Mouse (Mus musculus): ENCODE results near the gene Zfp276. TPM values are rescaled to one million over a fixed set of nuclear protein-coding genes. Genes with fewer than 3 reads are reported as not detected.
A peak's percentile ranks its signal among the peaks of the same experiment; 100 is the strongest.
"Not testable (repeated sequence)": the region's sequence is repeated elsewhere in the genome, so short reads cannot be mapped to it uniquely, and the experiment has no call there.

Zfp276 gene
- polyA plus RNA-seq (2015; fragmentation: Nextera tagmentation; extraction: Ambion mirVana): 8.0 and 9.2 TPM in 2 replicates

DNA sequence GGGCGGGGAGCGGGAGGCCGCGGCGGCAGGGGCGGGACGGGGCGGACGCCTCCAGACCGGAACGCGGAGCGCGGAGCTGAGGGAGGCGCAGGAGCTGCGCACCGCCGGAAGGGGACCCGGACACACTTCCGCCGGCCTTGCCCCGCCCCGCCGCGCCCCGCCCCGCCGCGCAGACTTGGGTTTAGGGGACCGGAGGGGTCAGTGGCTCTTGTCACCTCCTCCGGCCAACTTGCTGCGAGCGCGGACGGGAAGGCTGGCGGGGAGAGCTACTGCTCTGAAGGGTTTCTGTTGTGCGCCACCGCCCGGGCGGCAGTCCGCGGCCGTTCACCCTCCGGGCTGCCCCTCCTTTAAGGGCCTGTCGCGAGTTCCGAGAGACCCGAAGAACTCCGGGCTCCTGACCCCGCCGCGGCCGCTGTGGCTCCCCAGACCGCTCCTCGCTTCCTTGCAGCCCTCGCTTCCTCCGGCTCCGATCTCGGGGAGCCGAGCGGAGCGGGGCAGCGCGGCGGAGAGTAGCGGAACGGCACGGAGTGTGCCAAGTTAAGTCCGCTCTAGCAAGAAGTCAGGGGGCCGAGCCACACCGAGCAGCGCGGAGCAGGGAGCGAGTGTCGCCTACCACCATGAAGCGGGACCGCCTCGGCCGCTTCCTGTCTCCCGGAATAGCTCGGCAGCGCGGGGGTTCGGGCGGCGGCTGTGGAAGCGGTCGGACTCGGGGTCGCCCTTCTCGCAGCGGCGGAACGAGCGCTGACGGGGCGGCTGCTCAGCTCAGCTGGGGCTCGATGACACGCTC, at the start of gene Zfp276, which contains the start of gene Vps9d1:
TSS of gene Zfp276 (plus strand) at position 97 of the 787 bp plus-strand sequence.
TSS of gene Vps9d1 (minus strand) at position 250 of the 787 bp plus-strand sequence.
- WGBS (ENCODE audit: insufficient replicate concordance): under 1% methylated on average over 99 of the region's 99 CpGs
- Histone ChIP-seq H3K9me3 (replicated peaks) (no peaks in the 10 kb centered on the region), H3K4me3 (replicated peaks) (peak within 1 kb of the TSS; percentile 98), H3K4me1 (replicated peaks) (peaks cover 40% of the 10 kb centered on the region), H3K36me3 (replicated peaks) (peaks cover 45% of the 10 kb centered on the region), H3K4me2 (peak within 1 kb of the TSS; percentile 97), H3K9ac (peak within 1 kb of the TSS; percentile 94), H3K27me3 (no peaks in the 10 kb centered on the region), H3K27ac (replicated peaks) (peak within 1 kb of the TSS; percentile 88)
- peak; percentile 96 for ATAC-seq (ENCODE audit: insufficient read depth)

- no peak for ATAC-seq (ENCODE audit: insufficient read depth)
- Histone ChIP-seq H3K27me3 (peaks cover 8% of the 10 kb centered on the region; the same call in 1 of the 2 replicates), H3K9ac (peak overlapping the region; percentile 90), H3K9me3 (replicated peaks) (no peaks in the 10 kb centered on the region), H3K27ac (replicated peaks) (peak overlapping the region; percentile 78), H3K4me3 (replicated peaks) (peak overlapping the region; percentile 81), H3K4me1 (replicated peaks) (peaks cover 29% of the 10 kb centered on the region), H3K4me2 (peak overlapping the region; percentile 91), H3K36me3 (replicated peaks) (peaks cover 34% of the 10 kb centered on the region)
- 18% methylated on average over 10 of the region's 10 CpGs for WGBS (ENCODE audit: insufficient replicate concordance)
These were observed 42.1 kb upstream of the Zfp276 start for GRCm38 (mm10) chr8:123211876-123212275.

- Histone ChIP-seq H3K27ac (replicated peaks) (peak within 1 kb of the TSS; percentile 78), H3K4me3 (replicated peaks) (peak within 1 kb of the TSS; percentile 81), H3K4me2 (peak within 1 kb of the TSS; percentile 91), H3K27me3 (peaks cover 8% of the 10 kb centered on the region; the same call in 1 of the 2 replicates), H3K9me3 (replicated peaks) (no peaks in the 10 kb centered on the region), H3K9ac (peak within 1 kb of the TSS; percentile 90), H3K36me3 (replicated peaks) (peaks cover 28% of the 10 kb centered on the region), H3K4me1 (replicated peaks) (peaks cover 29% of the 10 kb centered on the region)
- WGBS (ENCODE audit: insufficient replicate concordance): 1% methylated on average over 74 of the region's 76 CpGs
- ATAC-seq (ENCODE audit: insufficient read depth): peak; percentile 91
These were observed 41.5 kb upstream of the Zfp276 start, which contains the start of the genes Chmp1a and Spata33 for GRCm38 (mm10) chr8:123212321-123213117. Gene Chmp1a (minus strand): TSS chr8:123212763. Gene Spata33 (plus strand): TSS chr8:123212832.

DNA sequence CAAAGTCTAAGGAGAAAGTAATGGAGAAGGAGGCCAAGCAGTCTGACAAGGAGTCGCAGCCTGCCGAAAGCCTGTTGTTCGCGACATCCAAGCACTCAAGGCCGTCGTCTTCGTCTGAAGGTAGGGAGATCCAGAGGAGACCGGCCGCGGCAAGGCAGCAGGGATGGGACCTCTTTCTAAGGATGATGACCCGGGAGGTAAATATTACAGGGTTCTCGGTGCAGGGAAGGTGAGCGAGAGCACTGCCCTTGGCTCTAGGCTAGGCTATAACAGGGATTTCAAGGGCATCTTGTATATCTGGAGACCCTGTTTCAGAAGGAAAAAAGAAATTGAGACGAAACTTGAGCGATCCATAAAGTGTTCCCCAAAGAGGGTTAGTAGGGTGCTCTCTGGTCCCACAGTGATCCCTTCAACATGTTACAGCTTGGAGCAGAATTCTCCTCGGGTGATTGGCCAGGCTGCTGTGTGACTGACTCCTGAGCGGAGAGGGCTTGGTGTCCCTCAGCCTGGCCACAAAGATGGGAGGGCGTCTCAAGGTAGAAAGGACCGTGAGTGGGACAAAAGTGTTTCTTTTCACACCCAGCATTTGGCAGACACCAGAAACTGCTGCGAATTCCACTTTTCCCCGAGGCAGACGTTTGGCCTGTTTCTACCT, 40.8 kb upstream of the Zfp276 start:
- ATAC-seq (ENCODE audit: insufficient read depth): peak; percentile 26
- peak overlapping the region; percentile 90 for H3K9ac ChIP-seq
- H3K4me1 ChIP-seq (replicated peaks): peaks cover 29% of the 10 kb centered on the region
- H3K9me3 ChIP-seq (replicated peaks): no peaks in the 10 kb centered on the region
- H3K4me2 ChIP-seq: peak overlapping the region; percentile 91
- H3K36me3 ChIP-seq (replicated peaks): peaks cover 21% of the 10 kb centered on the region
- peaks cover 8% of the 10 kb centered on the region; the same call in 1 of the 2 replicates for H3K27me3 ChIP-seq
- peak overlapping the region; percentile 81 for H3K4me3 ChIP-seq (replicated peaks)
- WGBS (ENCODE audit: insufficient replicate concordance): 23% methylated on average over 22 of the region's 22 CpGs
- peak overlapping the region; percentile 54; the same call in 1 of the 2 replicates for H3K27ac ChIP-seq (replicated peaks)

DNA sequence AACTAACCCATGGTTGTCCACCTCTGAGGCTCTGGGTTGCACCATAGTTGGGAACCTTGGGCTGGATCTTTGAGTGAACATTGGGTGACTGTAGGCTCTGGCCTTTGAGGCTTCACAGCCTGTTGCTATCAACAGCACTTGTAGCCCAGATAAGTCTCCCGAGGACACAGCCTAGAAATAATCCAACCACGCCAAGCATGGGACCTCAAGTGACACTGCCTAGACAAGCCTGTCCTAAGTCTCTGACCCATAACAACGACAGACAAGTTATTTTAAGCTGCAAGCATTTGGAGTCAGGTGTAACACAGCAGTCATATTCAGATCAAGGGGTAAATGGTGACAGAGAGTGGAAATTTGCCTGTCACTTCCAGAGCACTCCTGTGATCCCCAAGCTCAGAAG, 38.6 kb upstream of the Zfp276 start:
- WGBS (ENCODE audit: insufficient replicate concordance): 34% methylated on average over 3 of the region's 3 CpGs

GRCm38 (mm10) chr8:123220917-123221316, 33.1 kb upstream of the Zfp276 start:
- H3K9ac ChIP-seq: no peak overlapping the region
- H3K27ac ChIP-seq (replicated peaks): no peak overlapping the region
- no peak overlapping the region for H3K4me3 ChIP-seq (replicated peaks)
- no peaks in the 10 kb centered on the region for H3K9me3 ChIP-seq (replicated peaks)
- ATAC-seq (ENCODE audit: insufficient read depth): no peak
- no peaks in the 10 kb centered on the region for H3K27me3 ChIP-seq
- no peak overlapping the region for H3K4me2 ChIP-seq
- no peaks in the 10 kb centered on the region for H3K36me3 ChIP-seq (replicated peaks)
- H3K4me1 ChIP-seq (replicated peaks): peaks cover 18% of the 10 kb centered on the region
- WGBS (ENCODE audit: insufficient replicate concordance): 64% methylated on average over 1 of the region's 1 CpGs

More for the DNA sequence above, 38.6 kb upstream of the Zfp276 start:
- H3K36me3 ChIP-seq (replicated peaks): no peaks in the 10 kb centered on the region; the same call in 1 of the 2 replicates
- no peak for ATAC-seq (ENCODE audit: insufficient read depth)
- no peak overlapping the region for H3K9ac ChIP-seq
- no peak overlapping the region for H3K4me3 ChIP-seq (replicated peaks)
- no peak overlapping the region for H3K27ac ChIP-seq (replicated peaks)
- peaks cover 8% of the 10 kb centered on the region; the same call in 1 of the 2 replicates for H3K27me3 ChIP-seq
- H3K4me2 ChIP-seq: no peak overlapping the region
- H3K9me3 ChIP-seq (replicated peaks): no peaks in the 10 kb centered on the region
- peaks cover 29% of the 10 kb centered on the region for H3K4me1 ChIP-seq (replicated peaks)

GRCm38 (mm10) chr8:123224278-123225266, 29.4 kb upstream of the Zfp276 start, which contains the start of gene Cdk10:
Gene Cdk10 (plus strand): TSS chr8:123224842.
- ATAC-seq (ENCODE audit: insufficient read depth): peak; percentile 88
- H3K36me3 ChIP-seq (replicated peaks): 0 out of 2 replicates have a peak, but pooled peaks cover 8% of the 10 kb centered on the region
- peak within 1 kb of the TSS; percentile 93 for H3K4me2 ChIP-seq
- peak within 1 kb of the TSS; percentile 84 for H3K27ac ChIP-seq (replicated peaks)
- peak within 1 kb of the TSS; percentile 69 for H3K4me3 ChIP-seq (replicated peaks)
- peak within 1 kb of the TSS; percentile 73 for H3K9ac ChIP-seq
- no peaks in the 10 kb centered on the region for H3K9me3 ChIP-seq (replicated peaks)
- H3K27me3 ChIP-seq: no peaks in the 10 kb centered on the region
- 2% methylated on average over 59 of the region's 59 CpGs for WGBS (ENCODE audit: insufficient replicate concordance)
- peaks cover 18% of the 10 kb centered on the region for H3K4me1 ChIP-seq (replicated peaks)

- no peak for ATAC-seq (ENCODE audit: insufficient read depth)
- Histone ChIP-seq H3K36me3 (replicated peaks) (0 out of 2 replicates have a peak, but pooled peaks cover 8% of the 10 kb centered on the region), H3K4me3 (replicated peaks) (no peak overlapping the region), H3K9me3 (replicated peaks) (no peaks in the 10 kb centered on the region), H3K27ac (replicated peaks) (no peak overlapping the region), H3K4me1 (replicated peaks) (peaks cover 18% of the 10 kb centered on the region), H3K9ac (no peak overlapping the region), H3K4me2 (no peak overlapping the region), H3K27me3 (peaks cover 6% of the 10 kb centered on the region)
- 76% methylated on average over 1 of the region's 1 CpGs for WGBS (ENCODE audit: insufficient replicate concordance)
These were observed 25.6 kb upstream of the Zfp276 start for GRCm38 (mm10) chr8:123228416-123228815.

DNA sequence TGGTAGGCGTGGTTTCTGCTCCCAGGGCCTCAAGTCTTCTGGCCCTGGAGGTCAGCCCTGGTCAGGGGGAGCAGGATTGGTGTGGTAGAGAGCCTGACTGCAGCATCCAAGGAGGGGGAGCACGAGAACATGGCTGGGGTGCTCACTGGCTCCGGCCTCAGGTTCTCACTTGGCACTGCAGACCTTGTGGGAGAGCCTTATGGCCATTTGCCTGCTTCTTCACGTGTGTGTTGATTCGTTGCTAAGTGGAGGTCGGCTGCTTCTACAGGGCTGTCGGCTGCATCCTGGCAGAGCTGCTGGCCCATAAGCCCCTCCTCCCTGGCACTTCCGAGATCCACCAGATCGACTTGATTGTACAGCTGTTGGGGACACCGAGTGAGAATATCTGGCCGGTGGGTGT, 23.7 kb upstream of the Zfp276 start:
- WGBS (ENCODE audit: insufficient replicate concordance): 72% methylated on average over 11 of the region's 11 CpGs
- not testable (repeated sequence) for ATAC-seq (ENCODE audit: insufficient read depth)

More for the DNA sequence above, 23.7 kb upstream of the Zfp276 start:
- not testable (repeated sequence) for H3K36me3 ChIP-seq (replicated peaks); H3K27ac ChIP-seq (replicated peaks); H3K4me3 ChIP-seq (replicated peaks); H3K9me3 ChIP-seq (replicated peaks); H3K4me2 ChIP-seq; H3K9ac ChIP-seq
- Histone ChIP-seq H3K4me1 (replicated peaks) (peaks cover 11% of the 10 kb centered on the region), H3K27me3 (peaks cover 25% of the 10 kb centered on the region)

All from liver, embryonic 15.5 days (tissue).